Mouse (Mus musculus): ENCODE measurements at regions not wholly inside any gene's neighbourhood (a gene's known extent, or its start where the extent isn't known, plus 50 kb on each side); places are given as distances from the start of the nearest gene placed in this dataset.

GRCm38 (mm10) chr2:74945185-74945749, 119.7 kb downstream of the Mtx2 start:
- no peak for TF ChIP-seq POLR2A (IDR thresholded peaks at IDR 0.05; ENCODE audit: insufficient read depth, low read length)
- TF ChIP-seq EP300 (IDR thresholded peaks at IDR 0.05; ENCODE audit: insufficient read depth, low read depth, low read length), result no peak
- TF ChIP-seq CTCF (IDR thresholded peaks at IDR 0.05; ENCODE audit: low read depth, low read length), result no peak
- no peak overlapping the region for H3K9ac ChIP-seq (ENCODE audit: low read depth, poor library complexity, severe bottlenecking)
- no peaks in the 10 kb centered on the region for H3K27me3 ChIP-seq (ENCODE audit: control insufficient read depth, insufficient read depth, low read length, poor library complexity, severe bottlenecking)
- H3K4me3 ChIP-seq (ENCODE audit: low read depth, low read length), result no peak overlapping the region
- no peak overlapping the region for H3K27ac ChIP-seq (ENCODE audit: insufficient read depth, low read length)
- no peaks in the 10 kb centered on the region for H3K9me3 ChIP-seq (replicated peaks; ENCODE audit: control insufficient read depth, insufficient read depth, low read length, poor library complexity, severe bottlenecking)
- no peaks in the 10 kb centered on the region for H3K4me1 ChIP-seq (ENCODE audit: control insufficient read depth, insufficient read depth, low read length)
- H3K36me3 ChIP-seq (ENCODE audit: control insufficient read depth, insufficient read depth, low read length, poor library complexity, severe bottlenecking), result no peaks in the 10 kb centered on the region

DNA sequence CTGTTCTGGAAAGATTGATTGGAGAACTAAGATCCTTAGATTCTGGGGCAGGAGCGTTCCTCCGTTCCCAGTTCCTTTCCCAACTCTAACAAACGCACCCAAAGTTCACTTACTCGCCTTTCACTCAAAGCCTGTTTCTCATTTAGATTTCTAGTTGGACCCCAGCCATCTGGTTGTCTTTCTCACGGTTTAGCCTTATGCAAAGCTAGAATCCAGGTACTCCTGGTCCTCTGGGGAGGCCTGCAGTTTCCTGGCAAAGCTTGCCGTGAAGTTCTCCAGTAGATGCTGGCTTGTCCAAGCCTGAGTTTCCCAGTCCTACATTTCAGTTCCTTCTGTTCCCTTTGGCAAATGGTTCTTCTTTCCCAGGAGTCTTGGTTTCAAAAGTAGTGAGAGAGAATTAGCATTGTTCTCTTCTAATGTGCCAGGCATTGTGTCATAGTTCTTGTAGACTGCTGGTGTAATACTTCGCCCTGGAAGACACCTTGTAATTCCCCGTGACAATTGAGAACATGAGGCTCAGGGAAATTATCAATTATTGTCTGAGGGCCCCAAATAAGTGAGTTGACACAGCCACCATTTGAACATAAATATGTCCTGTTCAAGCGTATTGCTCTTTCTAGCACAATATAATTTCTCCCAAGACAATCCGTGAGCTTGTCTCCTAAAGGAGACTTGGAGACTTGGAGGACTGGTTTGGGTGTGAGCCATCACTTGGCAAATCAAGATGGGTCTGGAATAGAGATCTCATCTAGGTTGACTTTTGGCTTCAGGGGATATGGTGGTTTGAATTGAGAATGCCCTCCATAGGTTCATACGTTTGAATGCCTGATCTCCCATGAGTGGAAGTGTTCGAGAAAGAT, 126.0 kb downstream of the Mtx2 start:
- Histone ChIP-seq H3K4me3 (ENCODE audit: low read depth, low read length) (no peak overlapping the region), H3K9me3 (replicated peaks; ENCODE audit: control insufficient read depth, insufficient read depth, low read length, poor library complexity, severe bottlenecking) (no peaks in the 10 kb centered on the region), H3K4me1 (ENCODE audit: control insufficient read depth, insufficient read depth, low read length) (no peaks in the 10 kb centered on the region), H3K27ac (ENCODE audit: insufficient read depth, low read length) (no peak overlapping the region), H3K36me3 (ENCODE audit: control insufficient read depth, insufficient read depth, low read length, poor library complexity, severe bottlenecking) (no peaks in the 10 kb centered on the region), H3K9ac (ENCODE audit: low read depth, poor library complexity, severe bottlenecking) (no peak overlapping the region), H3K27me3 (ENCODE audit: control insufficient read depth, insufficient read depth, low read length, poor library complexity, severe bottlenecking) (no peaks in the 10 kb centered on the region)
- TF ChIP-seq CTCF (IDR thresholded peaks at IDR 0.05; ENCODE audit: low read depth, low read length) (no peak), EP300 (IDR thresholded peaks at IDR 0.05; ENCODE audit: insufficient read depth, low read depth, low read length) (no peak), POLR2A (IDR thresholded peaks at IDR 0.05; ENCODE audit: insufficient read depth, low read length) (no peak)

DNA sequence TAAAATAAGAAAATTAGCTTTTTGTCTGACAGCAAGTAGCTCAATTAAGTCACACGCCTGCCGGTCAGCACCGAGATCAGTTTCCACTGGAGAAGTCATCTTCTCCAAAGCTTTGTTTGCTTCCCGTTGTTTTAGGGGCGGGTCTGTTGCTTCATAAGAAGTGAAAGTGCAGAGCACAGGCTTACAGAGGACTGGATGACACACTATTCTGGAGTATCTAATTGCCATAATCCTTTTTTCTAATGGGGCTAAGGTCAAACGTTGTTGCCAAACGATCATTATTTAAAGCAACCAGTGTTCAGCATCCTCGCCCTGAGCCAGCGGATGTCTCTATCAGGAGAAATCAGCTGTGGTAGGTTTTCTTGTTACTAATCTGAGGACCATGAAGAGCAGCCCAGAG, 128.5 kb downstream of the Mtx2 start:
- no peak overlapping the region for H3K9ac ChIP-seq (ENCODE audit: low read depth, poor library complexity, severe bottlenecking)

DNA sequence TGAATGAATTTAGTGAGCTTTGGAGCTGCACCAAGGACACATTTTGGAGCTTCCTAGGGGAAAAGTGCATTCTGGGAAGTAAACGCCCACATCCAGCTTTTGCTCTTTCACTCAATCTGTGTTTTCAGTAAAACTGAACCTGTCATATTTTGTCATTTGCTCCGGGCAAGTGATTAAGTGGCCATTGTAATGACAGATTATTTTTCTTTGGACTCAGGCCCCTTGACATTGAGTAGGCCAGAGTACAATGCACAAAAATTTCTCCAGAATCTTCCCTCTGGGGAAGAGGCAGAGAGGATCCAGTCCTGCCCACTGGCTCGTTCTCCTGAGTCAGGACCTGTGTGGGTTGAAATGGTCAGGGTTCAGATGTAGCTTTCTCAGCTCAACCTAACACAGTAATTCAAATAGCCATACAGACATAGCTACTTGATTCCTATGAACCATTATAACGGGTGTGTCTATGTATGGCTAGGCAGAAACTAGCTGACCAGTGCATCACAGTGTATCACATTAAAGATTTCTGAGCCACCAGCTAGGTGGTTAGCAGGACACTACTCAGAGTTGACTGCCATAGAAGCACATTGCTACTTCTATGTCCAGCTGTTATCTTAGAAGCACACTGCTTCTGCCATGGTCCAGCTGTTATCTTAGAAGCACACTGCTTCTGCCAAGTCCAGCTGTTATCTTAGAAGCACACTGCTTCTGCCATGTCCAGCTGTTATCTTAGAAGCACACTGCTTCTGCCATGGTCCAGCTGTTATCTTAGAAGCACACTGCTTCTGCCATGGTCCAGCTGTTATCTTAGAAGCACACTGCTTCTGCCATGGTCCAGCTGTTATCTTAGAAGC, 129.9 kb downstream of the Mtx2 start:
- H3K27ac ChIP-seq (ENCODE audit: insufficient read depth, low read length), result no peak overlapping the region
- H3K4me3 ChIP-seq (ENCODE audit: low read depth, low read length), result no peak overlapping the region
- H3K9me3 ChIP-seq (replicated peaks; ENCODE audit: control insufficient read depth, insufficient read depth, low read length, poor library complexity, severe bottlenecking), result no peaks in the 10 kb centered on the region
- H3K4me1 ChIP-seq (ENCODE audit: control insufficient read depth, insufficient read depth, low read length), result no peaks in the 10 kb centered on the region
- H3K9ac ChIP-seq (ENCODE audit: low read depth, poor library complexity, severe bottlenecking), result no peak overlapping the region
- no peak for TF ChIP-seq CTCF (IDR thresholded peaks at IDR 0.05; ENCODE audit: low read depth, low read length)
- TF ChIP-seq POLR2A (IDR thresholded peaks at IDR 0.05; ENCODE audit: insufficient read depth, low read length), result no peak
- no peak for TF ChIP-seq EP300 (IDR thresholded peaks at IDR 0.05; ENCODE audit: insufficient read depth, low read depth, low read length)
- no peaks in the 10 kb centered on the region for H3K36me3 ChIP-seq (ENCODE audit: control insufficient read depth, insufficient read depth, low read length, poor library complexity, severe bottlenecking)
- no peaks in the 10 kb centered on the region for H3K27me3 ChIP-seq (ENCODE audit: control insufficient read depth, insufficient read depth, low read length, poor library complexity, severe bottlenecking)

More for the DNA sequence above, 128.5 kb downstream of the Mtx2 start:
- Histone ChIP-seq H3K36me3 (ENCODE audit: control insufficient read depth, insufficient read depth, low read length, poor library complexity, severe bottlenecking) (no peaks in the 10 kb centered on the region), H3K27me3 (ENCODE audit: control insufficient read depth, insufficient read depth, low read length, poor library complexity, severe bottlenecking) (no peaks in the 10 kb centered on the region), H3K4me1 (ENCODE audit: control insufficient read depth, insufficient read depth, low read length) (no peaks in the 10 kb centered on the region), H3K4me3 (ENCODE audit: low read depth, low read length) (no peak overlapping the region), H3K27ac (ENCODE audit: insufficient read depth, low read length) (no peak overlapping the region), H3K9me3 (replicated peaks; ENCODE audit: control insufficient read depth, insufficient read depth, low read length, poor library complexity, severe bottlenecking) (no peaks in the 10 kb centered on the region)
- TF ChIP-seq CTCF (IDR thresholded peaks at IDR 0.05; ENCODE audit: low read depth, low read length) (no peak), EP300 (IDR thresholded peaks at IDR 0.05; ENCODE audit: insufficient read depth, low read depth, low read length) (no peak), POLR2A (IDR thresholded peaks at IDR 0.05; ENCODE audit: insufficient read depth, low read length) (no peak)

GRCm38 (mm10) chr2:74956129-74956450, 130.5 kb downstream of the Mtx2 start:
- Histone ChIP-seq H3K27me3 (ENCODE audit: control insufficient read depth, insufficient read depth, low read length, poor library complexity, severe bottlenecking) (no peaks in the 10 kb centered on the region), H3K9ac (ENCODE audit: low read depth, poor library complexity, severe bottlenecking) (no peak overlapping the region), H3K4me1 (ENCODE audit: control insufficient read depth, insufficient read depth, low read length) (no peaks in the 10 kb centered on the region), H3K4me3 (ENCODE audit: low read depth, low read length) (no peak overlapping the region), H3K9me3 (replicated peaks; ENCODE audit: control insufficient read depth, insufficient read depth, low read length, poor library complexity, severe bottlenecking) (no peaks in the 10 kb centered on the region), H3K27ac (ENCODE audit: insufficient read depth, low read length) (no peak overlapping the region), H3K36me3 (ENCODE audit: control insufficient read depth, insufficient read depth, low read length, poor library complexity, severe bottlenecking) (no peaks in the 10 kb centered on the region)
- TF ChIP-seq EP300 (IDR thresholded peaks at IDR 0.05; ENCODE audit: insufficient read depth, low read depth, low read length), result no peak
- no peak for TF ChIP-seq POLR2A (IDR thresholded peaks at IDR 0.05; ENCODE audit: insufficient read depth, low read length)
- TF ChIP-seq CTCF (IDR thresholded peaks at IDR 0.05; ENCODE audit: low read depth, low read length), result no peak
